Mouse (Mus musculus) E14TG2a.4 (cell line): ENCODE data around the gene Pla2g16.

Source experiments
- H3K27me3 ChIP-seq: 2 replicates; pipeline ENCODE4 v1.6.1; 2014; ENCODE audit warnings: low read length, control low read depth; ENCODE audit not compliant: insufficient read depth
- H3K36me3 ChIP-seq: 2 replicates; pipeline ENCODE4 v1.6.1; 2014; ENCODE audit warnings: low read length, control low read depth; ENCODE audit not compliant: insufficient read depth
- H3K4me1 ChIP-seq: replicated peaks from 2 replicates; pipeline ENCODE4 v1.6.1; 2014; ENCODE audit warnings: low read depth, low read length, control low read depth
- H3K4me3 ChIP-seq: replicated peaks from 2 replicates; pipeline ENCODE4 v1.5.1; 2014; ENCODE audit warnings: mild to moderate bottlenecking, low read length
- H3K9me3 ChIP-seq: 2 replicates; pipeline ENCODE4 v1.6.1; 2014; ENCODE audit warnings: low read length, control low read depth
- CTCF ChIP-seq: conservative IDR thresholded peaks from 2 replicates; pipeline ENCODE4 v1.5.1; 2014; ENCODE audit warnings: low read length
- NANOG ChIP-seq: IDR thresholded peaks from 2 replicates; pipeline ENCODE4 v1.6.1; 2014; ENCODE audit warnings: borderline replicate concordance, low read length, mixed read lengths
- POU5F1 ChIP-seq: IDR thresholded peaks from 2 replicates; pipeline ENCODE4 v1.6.1; 2014; ENCODE audit warnings: low read length, borderline replicate concordance

Gene Pla2g16

GRCm38 (mm10) chr19:7531906-7532305 is 25.4 kb upstream of the Pla2g16 start:
- no peaks in the 10 kb centered on the region for H3K27me3 ChIP-seq
- H3K36me3 ChIP-seq, result peaks cover 82% of the 10 kb centered on the region
- TF ChIP-seq POU5F1, result no peak
- no peak for TF ChIP-seq NANOG
- no peak for TF ChIP-seq CTCF
- no peaks in the 10 kb centered on the region; the same call in 1 of the 2 replicates for H3K4me1 ChIP-seq
- H3K4me3 ChIP-seq, result no peak overlapping the region
- H3K9me3 ChIP-seq, result no peaks in the 10 kb centered on the region

GRCm38 (mm10) chr19:7533891-7534290 is 23.4 kb upstream of the Pla2g16 start:
- TF ChIP-seq POU5F1 (no peak), NANOG (no peak), CTCF (no peak)
- H3K4me1 ChIP-seq, result no peaks in the 10 kb centered on the region; the same call in 1 of the 2 replicates
- H3K9me3 ChIP-seq, result no peaks in the 10 kb centered on the region
- H3K36me3 ChIP-seq, result peaks cover 68% of the 10 kb centered on the region
- H3K4me3 ChIP-seq, result no peak overlapping the region
- H3K27me3 ChIP-seq, result no peaks in the 10 kb centered on the region

GRCm38 (mm10) chr19:7548924-7549323 is 8.3 kb upstream of the Pla2g16 start:
- 0 out of 2 replicates have a peak, but pooled peaks cover 12% of the 10 kb centered on the region for H3K27me3 ChIP-seq
- no peaks in the 10 kb centered on the region for H3K36me3 ChIP-seq
- H3K4me1 ChIP-seq, result no peaks in the 10 kb centered on the region
- TF ChIP-seq POU5F1 (no peak), NANOG (no peak), CTCF (no peak)
- no peak overlapping the region for H3K4me3 ChIP-seq
- no peaks in the 10 kb centered on the region for H3K9me3 ChIP-seq

GRCm38 (mm10) chr19:7551550-7552300 is 5.5 kb upstream of the Pla2g16 start:
- H3K27me3 ChIP-seq, result peaks cover 28% of the 10 kb centered on the region
- H3K4me1 ChIP-seq, result no peaks in the 10 kb centered on the region
- no peak for TF ChIP-seq POU5F1
- no peak for TF ChIP-seq CTCF
- no peak for TF ChIP-seq NANOG

GRCm38 (mm10) chr19:7552301-7552673 is 5.0 kb upstream of the Pla2g16 start:
- Histone ChIP-seq H3K27me3 (peaks cover 31% of the 10 kb centered on the region), H3K4me3 (no peak overlapping the region), H3K4me1 (peaks cover 5% of the 10 kb centered on the region), H3K36me3 (no peaks in the 10 kb centered on the region), H3K9me3 (no peaks in the 10 kb centered on the region)
- TF ChIP-seq POU5F1, result no peak
- TF ChIP-seq CTCF, result no peak
- no peak for TF ChIP-seq NANOG

More at GRCm38 (mm10) chr19:7551550-7552300, 5.5 kb upstream of the Pla2g16 start:
- Histone ChIP-seq H3K4me3 (no peak overlapping the region), H3K9me3 (no peaks in the 10 kb centered on the region), H3K36me3 (no peaks in the 10 kb centered on the region)

- no peak overlapping the region for H3K4me3 ChIP-seq
- peaks cover 16% of the 10 kb centered on the region for H3K4me1 ChIP-seq
- TF ChIP-seq CTCF (no peak), NANOG (no peak), POU5F1 (no peak)
Measured at GRCm38 (mm10) chr19:7553441-7553840, 3.8 kb upstream of the Pla2g16 start.

GRCm38 (mm10) chr19:7554881-7555280 is 2.4 kb upstream of the Pla2g16 start:
- H3K4me1 ChIP-seq, result peaks cover 19% of the 10 kb centered on the region
- TF ChIP-seq CTCF (no peak), NANOG (no peak; the same call in 1 of the 2 replicates), POU5F1 (no peak)
- H3K36me3 ChIP-seq, result peaks cover 5% of the 10 kb centered on the region
- peaks cover 53% of the 10 kb centered on the region for H3K27me3 ChIP-seq
- H3K4me3 ChIP-seq, result no peak overlapping the region
- H3K9me3 ChIP-seq, result no peaks in the 10 kb centered on the region

More at GRCm38 (mm10) chr19:7553441-7553840, 3.8 kb upstream of the Pla2g16 start:
- peaks cover 43% of the 10 kb centered on the region for H3K27me3 ChIP-seq
- no peaks in the 10 kb centered on the region for H3K9me3 ChIP-seq
- no peaks in the 10 kb centered on the region for H3K36me3 ChIP-seq

- Histone ChIP-seq H3K9me3 (no peaks in the 10 kb centered on the region), H3K27me3 (peaks cover 53% of the 10 kb centered on the region), H3K36me3 (peaks cover 5% of the 10 kb centered on the region), H3K4me3 (no peak overlapping the region), H3K4me1 (peaks cover 23% of the 10 kb centered on the region)
- TF ChIP-seq NANOG (no peak), CTCF (no peak), POU5F1 (no peak)
Measured at GRCm38 (mm10) chr19:7556641-7557040, 618 bp upstream of the Pla2g16 start.

- Histone ChIP-seq H3K36me3 (peaks cover 5% of the 10 kb centered on the region), H3K4me3 (peak overlapping the region; percentile 81), H3K27me3 (peaks cover 51% of the 10 kb centered on the region), H3K9me3 (no peaks in the 10 kb centered on the region), H3K4me1 (peaks cover 35% of the 10 kb centered on the region)
- TF ChIP-seq NANOG (no peak), CTCF (no peak), POU5F1 (no peak)
Measured at GRCm38 (mm10) chr19:7557844-7558243, 585 bp downstream of the Pla2g16 start.
